Mouse (Mus musculus) G1E (cell line): ENCODE data around the gene Palmd. TPM values are rescaled to one million over a fixed set of nuclear protein-coding genes. Genes with fewer than 3 reads are reported as not detected.

Experiments
- ATAC-seq: 2 replicates; pipeline ENCODE4 v1.8.0; 2016; ENCODE audit warnings: mild to moderate bottlenecking; ENCODE audit not compliant: insufficient number of reproducible peaks, poor library complexity, low FRiP score, severe bottlenecking; ENCODE audit errors: extremely low read depth
- DNase-seq: peaks from one replicate; pipeline ENCODE4 v3.0.0; 2012; ENCODE audit warnings: low spot score
- H3K27me3 ChIP-seq: 2 replicates; pipeline ENCODE4 v1.6.1; 2012; ENCODE audit warnings: mild to moderate bottlenecking, low read length, inconsistent platforms; ENCODE audit not compliant: insufficient read depth
- H3K36me3 ChIP-seq: replicated peaks from 2 replicates; pipeline ENCODE3; 2012; ENCODE audit warnings: mild to moderate bottlenecking, inconsistent platforms
- H3K4me1 ChIP-seq: 2 replicates; pipeline ENCODE4 v1.6.1; 2012; ENCODE audit warnings: low read depth, low read length, inconsistent platforms, mixed read lengths; ENCODE audit not compliant: insufficient read depth
- H3K4me3 ChIP-seq: 2 replicates; pipeline ENCODE4 v1.5.1; 2012; ENCODE audit warnings: low read depth, mild to moderate bottlenecking, inconsistent platforms, low read length, moderate library complexity, mixed read lengths
- H3K9me3 ChIP-seq: replicated peaks from 2 replicates; pipeline ENCODE4 v1.6.1; 2012; ENCODE audit warnings: inconsistent platforms
- CTCF ChIP-seq: IDR thresholded peaks from 2 replicates; pipeline ENCODE4 v1.5.1; 2012; ENCODE audit warnings: low read depth, low read length, inconsistent platforms, mixed read lengths
- GATA1 ChIP-seq: IDR thresholded peaks from 2 replicates; pipeline ENCODE4 v1.6.1; 2012; ENCODE audit warnings: borderline replicate concordance, low read length, inconsistent platforms, mixed read lengths
- GATA2 ChIP-seq: IDR thresholded peaks from 2 replicates; pipeline ENCODE4 v1.6.1; 2012; ENCODE audit warnings: low read depth, low read length, inconsistent platforms, borderline replicate concordance
- POLR2AphosphoS5 ChIP-seq: IDR thresholded peaks from 2 replicates; pipeline ENCODE4 v1.6.1; 2012; ENCODE audit warnings: low read depth, low read length, inconsistent platforms; ENCODE audit not compliant: insufficient replicate concordance
- TAL1 ChIP-seq: conservative IDR thresholded peaks from 2 replicates; pipeline ENCODE4 v1.6.1; 2012; ENCODE audit warnings: low read depth, low read length, inconsistent platforms, mixed read lengths
- polyA plus RNA-seq: library from polyadenylated mRNA; stranded (reverse); fragments of >175 nt; gene quantifications from 2 replicates; pipeline ENCODE4 v1.2.3, GENCODE M21; 2012
- total RNA-seq, 2 experiments: library from RNA; stranded (forward) in 1 of 2; stranded (reverse) in 1 of 2; fragments of 200-1000 nt in 1 of 2; fragments of >200 nt in 1 of 2; fragmentation: Nextera tagmentation in 1 of 2; gene quantifications; 2 replicates each; pipeline ENCODE4 v1.2.3; 2014 to 2017

The Palmd gene
- total and polyA plus RNA-seq, 3 experiments, result 0.22 TPM; not detected in 2

GRCm38 (mm10) chr3:116969786-116970185 lies 999 bp upstream of the Palmd start:
- no peak for ATAC-seq
- DNase-seq, result no peak
- Histone ChIP-seq H3K9me3 (no peaks in the 10 kb centered on the region), H3K4me1 (no peaks in the 10 kb centered on the region), H3K36me3 (no peaks in the 10 kb centered on the region), H3K4me3 (no peak overlapping the region), H3K27me3 (no peaks in the 10 kb centered on the region; the same call in 1 of the 2 replicates)
- TF ChIP-seq CTCF, result no peak
- TF ChIP-seq GATA1, result no peak
- no peak for TF ChIP-seq GATA2
- no peak for TF ChIP-seq TAL1
- no peak for TF ChIP-seq POLR2AphosphoS5

- H3K27me3 ChIP-seq, result no peaks in the 10 kb centered on the region; the same call in 1 of the 2 replicates
- ATAC-seq (no peak), DNase-seq (no peak)
- no peaks in the 10 kb centered on the region for H3K36me3 ChIP-seq
- no peak overlapping the region for H3K4me3 ChIP-seq
- no peaks in the 10 kb centered on the region for H3K9me3 ChIP-seq
- TF ChIP-seq TAL1 (no peak), CTCF (no peak), GATA1 (no peak), POLR2AphosphoS5 (no peak), GATA2 (no peak)
- H3K4me1 ChIP-seq, result no peaks in the 10 kb centered on the region
Observed at GRCm38 (mm10) chr3:116969003-116969402, 216 bp upstream of the Palmd start.

GRCm38 (mm10) chr3:116967967-116968366 lies 820 bp downstream of the Palmd start, which contains the start of gene 4930455H04Rik:
Gene 4930455H04Rik, plus strand, starts transcription at chr3:116968267.
- no peaks in the 10 kb centered on the region for H3K4me1 ChIP-seq
- no peak for ATAC-seq
- no peaks in the 10 kb centered on the region for H3K36me3 ChIP-seq
- H3K27me3 ChIP-seq, result no peaks in the 10 kb centered on the region; the same call in 1 of the 2 replicates
- no peak within 1 kb of the TSS for H3K4me3 ChIP-seq
- DNase-seq, result no peak
- H3K9me3 ChIP-seq, result no peaks in the 10 kb centered on the region
- TF ChIP-seq TAL1 (no peak), GATA2 (no peak), POLR2AphosphoS5 (no peak), CTCF (no peak), GATA1 (no peak)

GRCm38 (mm10) chr3:116967436-116967835 lies 1.4 kb downstream of the Palmd start:
- TF ChIP-seq GATA1 (no peak), CTCF (no peak), GATA2 (no peak), TAL1 (no peak), POLR2AphosphoS5 (no peak)
- ATAC-seq, result no peak
- no peaks in the 10 kb centered on the region; the same call in 1 of the 2 replicates for H3K27me3 ChIP-seq

GRCm38 (mm10) chr3:116966800-116967199 lies 2.0 kb downstream of the Palmd start:
- Histone ChIP-seq H3K9me3 (no peaks in the 10 kb centered on the region), H3K36me3 (no peaks in the 10 kb centered on the region), H3K27me3 (no peaks in the 10 kb centered on the region; the same call in 1 of the 2 replicates), H3K4me1 (no peaks in the 10 kb centered on the region), H3K4me3 (no peak overlapping the region)
- ATAC-seq, result no peak
- TF ChIP-seq CTCF (no peak), GATA2 (no peak), TAL1 (no peak), GATA1 (no peak), POLR2AphosphoS5 (no peak)
- no peak for DNase-seq

More at GRCm38 (mm10) chr3:116967436-116967835, 1.4 kb downstream of the Palmd start:
- DNase-seq, result no peak
- Histone ChIP-seq H3K36me3 (no peaks in the 10 kb centered on the region), H3K4me1 (no peaks in the 10 kb centered on the region), H3K9me3 (no peaks in the 10 kb centered on the region), H3K4me3 (no peak overlapping the region)

- TF ChIP-seq POLR2AphosphoS5, result no peak
- TF ChIP-seq GATA2, result no peak
- TF ChIP-seq CTCF, result no peak
- TF ChIP-seq GATA1, result no peak
- no peak for TF ChIP-seq TAL1
- Histone ChIP-seq H3K4me3 (no peak overlapping the region), H3K27me3 (no peaks in the 10 kb centered on the region; the same call in 1 of the 2 replicates), H3K9me3 (no peaks in the 10 kb centered on the region), H3K36me3 (no peaks in the 10 kb centered on the region), H3K4me1 (no peaks in the 10 kb centered on the region)
- no peak for ATAC-seq
- no peak for DNase-seq
Observed at GRCm38 (mm10) chr3:116966225-116966624, 2.6 kb downstream of the Palmd start.

GRCm38 (mm10) chr3:116964426-116964825 lies 4.4 kb downstream of the Palmd start:
- Histone ChIP-seq H3K9me3 (no peaks in the 10 kb centered on the region), H3K4me3 (no peak overlapping the region), H3K4me1 (no peaks in the 10 kb centered on the region), H3K27me3 (no peaks in the 10 kb centered on the region; the same call in 1 of the 2 replicates), H3K36me3 (no peaks in the 10 kb centered on the region)
- no peak for ATAC-seq
- DNase-seq, result no peak
- TF ChIP-seq CTCF, result no peak
- TF ChIP-seq GATA1, result no peak
- TF ChIP-seq POLR2AphosphoS5, result no peak
- TF ChIP-seq GATA2, result no peak
- no peak for TF ChIP-seq TAL1
